Mouse (Mus musculus) urinary bladder, adult 18-20 months (tissue): ENCODE data around the gene Tmem30a.

ENCODE experiments used
- DNase-seq, 2 experiments: peaks; one replicate each; pipeline ENCODE4 v3.0.0; 2022; ENCODE audit warnings: low spot score in 2 of 2, mixed read lengths in 2 of 2

Gene Tmem30a

DNA sequence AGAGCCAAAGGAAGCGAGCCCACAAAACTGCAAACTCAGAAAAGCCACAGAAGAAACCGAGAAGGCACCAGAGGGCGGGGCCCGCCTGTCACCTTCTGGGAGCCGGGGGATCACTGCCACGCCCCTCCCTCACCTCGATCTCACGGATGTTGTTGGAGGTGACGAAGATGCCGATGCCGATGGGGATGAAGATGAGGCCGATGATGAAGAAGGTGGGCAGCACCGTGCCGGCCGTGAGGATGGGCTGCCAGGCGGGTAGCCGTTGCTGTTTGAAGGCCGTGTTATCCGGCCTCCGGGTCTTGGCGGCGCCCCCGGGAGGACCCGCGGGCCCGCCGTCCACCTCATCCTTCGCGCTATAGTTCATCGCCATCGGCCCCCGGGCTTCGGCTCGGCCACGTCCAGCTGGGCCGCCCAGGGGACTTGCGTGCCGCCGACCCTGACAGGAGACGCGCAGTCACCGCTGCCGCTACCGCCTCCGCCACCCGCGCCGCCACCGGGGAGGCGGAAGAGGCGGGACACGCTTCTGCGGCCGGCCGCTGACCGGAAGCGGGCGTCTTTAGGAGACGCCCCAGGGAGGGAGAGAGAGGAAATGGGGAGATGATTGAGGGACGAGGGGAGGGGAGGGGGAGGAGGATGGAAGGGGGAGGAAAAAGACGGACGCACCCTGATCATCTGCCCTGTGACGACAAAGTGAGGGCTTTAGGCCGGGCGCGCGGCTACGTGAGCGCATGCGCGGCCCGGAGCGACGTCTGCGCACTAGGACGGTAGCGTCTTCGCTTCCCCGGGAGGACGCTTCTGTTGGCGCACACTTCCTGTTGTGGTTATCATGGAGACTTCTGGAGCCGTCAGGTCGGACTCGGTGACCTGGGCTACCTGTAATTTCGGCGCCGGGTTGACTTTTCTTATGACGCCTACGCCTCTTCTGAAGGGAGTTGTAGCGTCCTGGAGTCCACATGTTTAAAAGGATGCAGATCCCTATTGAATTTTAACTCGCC, at the start of gene Tmem30a:
TSS of gene Tmem30a (minus strand) at position 667 of the 995 bp plus-strand sequence.
- DNase-seq: peak; percentile 82 to 92

DNA sequence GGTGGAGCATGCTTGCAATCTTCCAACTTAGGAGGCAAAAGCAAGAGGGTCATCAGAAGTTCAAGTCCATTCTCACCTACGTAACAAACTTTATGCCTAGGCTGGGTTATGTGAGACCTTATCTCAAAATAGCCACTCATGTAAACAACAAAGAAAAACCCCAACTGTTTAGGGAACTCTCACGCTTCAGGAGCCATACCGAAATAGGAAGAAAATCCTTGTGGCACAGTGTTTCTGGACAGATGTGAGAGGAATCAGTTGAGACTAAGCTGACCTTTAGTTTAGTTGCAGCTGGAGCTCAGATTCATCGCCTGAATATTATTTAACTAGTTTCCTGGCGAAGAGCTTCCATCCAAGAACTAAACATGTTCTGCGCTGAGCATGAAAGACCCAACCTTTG, 49.3 kb upstream of the Tmem30a start:
- DNase-seq: no peak

DNA sequence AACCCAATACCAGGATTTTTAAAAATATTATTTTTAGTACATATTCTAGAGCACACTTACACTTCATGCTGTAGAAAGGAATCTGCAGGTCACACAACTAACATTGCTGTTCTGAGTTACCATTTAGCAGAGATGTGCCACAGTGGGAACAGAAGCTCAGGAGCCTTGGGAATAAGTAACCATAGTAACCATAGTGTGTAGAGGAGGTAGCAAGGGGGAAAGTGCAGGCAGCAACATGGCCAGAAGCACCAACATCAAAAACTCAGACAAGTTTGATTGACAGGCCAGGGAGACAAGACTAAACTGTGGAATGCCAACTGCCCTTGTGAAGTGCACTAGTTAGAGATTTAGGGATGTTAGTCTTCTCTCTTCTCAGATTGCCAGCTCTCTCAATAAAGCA, 48.7 kb upstream of the Tmem30a start:
- no peak for DNase-seq

DNA sequence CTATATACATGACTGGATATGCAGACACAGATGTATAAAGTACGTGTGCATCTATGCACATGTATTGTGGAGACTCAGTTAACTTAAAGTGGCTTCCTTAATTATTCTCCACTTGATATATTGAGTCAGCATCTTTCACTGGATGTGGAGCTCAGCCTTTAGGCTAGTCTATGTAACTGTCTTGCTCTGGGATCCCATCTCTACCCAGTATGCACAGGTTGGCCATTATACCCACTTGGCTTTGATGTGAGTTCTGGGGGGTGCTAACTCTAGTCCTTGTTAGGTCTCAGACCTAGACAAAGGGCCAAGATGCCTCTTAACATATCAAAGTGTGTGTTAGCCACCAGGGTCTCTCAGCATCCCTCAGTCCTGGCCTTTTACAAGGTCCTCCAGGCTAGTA, 38.0 kb upstream of the Tmem30a start:
- no peak for DNase-seq

DNA sequence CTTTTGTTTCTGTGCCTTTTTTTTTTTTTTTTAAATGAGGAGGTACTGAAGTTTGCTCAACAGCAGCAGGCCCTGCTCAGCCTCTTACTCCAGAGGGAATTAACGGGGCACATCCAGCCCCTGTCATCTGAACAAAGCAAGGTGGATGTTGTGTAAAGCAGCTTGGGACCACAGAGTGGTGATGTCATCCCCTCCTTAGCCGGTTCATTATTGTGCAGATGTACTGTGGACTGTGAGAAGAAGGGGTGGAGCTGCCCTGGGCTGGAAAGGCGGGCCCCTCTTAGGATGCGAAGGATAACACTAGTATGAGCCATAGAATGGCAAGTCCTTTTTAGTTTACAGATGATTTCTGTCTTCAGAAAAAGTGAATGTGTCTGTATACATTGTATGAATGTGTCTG, 37.6 kb upstream of the Tmem30a start:
- DNase-seq: no peak

DNA sequence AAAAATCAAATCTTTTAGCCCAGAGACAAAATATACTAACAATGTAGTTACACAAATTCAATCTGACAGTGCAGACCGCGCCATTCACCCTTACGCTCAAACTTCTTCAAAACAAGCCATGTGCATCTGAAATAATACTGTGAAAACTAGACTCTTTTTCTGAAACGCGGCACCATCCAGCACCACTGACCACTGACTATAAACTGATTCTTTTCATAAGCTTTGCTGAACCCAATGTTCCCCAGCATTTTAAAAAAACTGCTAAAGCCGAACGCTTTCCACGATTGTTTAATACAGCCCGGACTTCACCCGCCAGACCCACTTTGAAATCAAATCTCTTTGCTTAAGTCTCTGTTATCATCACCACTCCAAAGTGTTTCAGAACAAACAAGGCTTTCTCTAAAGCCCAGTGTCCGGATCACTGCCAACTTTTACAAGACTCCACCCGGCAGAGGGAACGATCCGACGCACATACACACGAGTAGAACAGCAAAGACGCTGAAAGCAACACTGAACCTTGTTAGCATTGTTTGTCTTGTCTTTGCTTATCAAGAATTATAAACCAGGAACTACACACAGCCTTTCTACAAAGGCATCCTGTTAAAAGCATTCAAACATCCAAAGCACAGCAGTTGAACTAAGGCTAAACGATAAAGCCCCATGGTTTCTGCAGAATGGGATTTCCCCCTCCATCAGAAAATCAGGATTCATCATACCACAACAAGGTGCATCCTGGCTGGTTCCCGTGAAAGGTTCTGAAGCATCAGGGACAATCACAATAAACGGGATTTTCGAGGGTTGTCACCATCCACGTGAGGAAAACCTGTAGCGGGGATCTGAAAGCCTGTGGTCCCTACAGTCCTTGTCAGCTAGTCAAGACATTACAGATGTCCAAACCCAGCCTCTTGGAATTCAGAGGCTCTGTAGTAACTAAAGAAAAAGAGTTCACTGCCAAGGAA, 36.8 kb upstream of the Tmem30a start:
- DNase-seq: peak in 1 of 2 experiments; percentile 32

DNA sequence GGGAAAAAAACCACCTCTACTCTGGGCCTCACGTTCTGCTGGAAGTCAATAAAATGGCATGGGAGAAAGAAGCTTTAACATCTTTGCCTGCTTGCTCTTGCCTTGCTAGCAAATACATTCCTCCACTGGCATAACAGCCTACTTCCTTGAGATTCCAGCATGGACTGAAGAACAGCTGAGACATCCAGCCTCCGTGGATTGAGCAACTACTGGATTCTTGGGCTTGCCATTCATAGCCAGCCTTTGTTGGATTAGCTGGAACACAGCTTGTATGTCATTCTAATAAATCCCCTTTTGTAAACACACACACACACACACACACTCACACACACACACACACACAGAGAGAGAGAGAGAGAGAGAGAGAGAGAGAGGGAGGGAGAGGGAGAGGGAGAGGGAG, 33.8 kb upstream of the Tmem30a start:
- no peak for DNase-seq

DNA sequence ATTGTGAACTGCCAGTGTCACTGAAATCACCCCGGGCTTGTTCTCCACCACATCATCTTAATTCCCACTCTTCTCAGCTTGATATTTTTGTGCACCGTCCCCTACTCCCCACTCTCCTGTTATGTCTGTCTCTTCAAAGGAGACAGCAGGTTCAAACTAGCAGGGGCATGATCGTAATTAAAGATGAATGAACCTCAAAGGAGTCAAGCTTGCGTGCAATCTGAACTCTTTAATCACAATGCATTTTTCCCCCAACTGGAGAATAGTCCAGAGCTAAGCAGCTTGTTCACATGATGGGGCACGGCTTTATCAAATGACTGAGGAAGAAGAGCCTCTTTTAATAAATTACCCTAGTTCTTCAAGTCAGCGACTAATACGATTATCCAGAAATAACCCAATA, 32.2 kb upstream of the Tmem30a start:
- DNase-seq: no peak

DNA sequence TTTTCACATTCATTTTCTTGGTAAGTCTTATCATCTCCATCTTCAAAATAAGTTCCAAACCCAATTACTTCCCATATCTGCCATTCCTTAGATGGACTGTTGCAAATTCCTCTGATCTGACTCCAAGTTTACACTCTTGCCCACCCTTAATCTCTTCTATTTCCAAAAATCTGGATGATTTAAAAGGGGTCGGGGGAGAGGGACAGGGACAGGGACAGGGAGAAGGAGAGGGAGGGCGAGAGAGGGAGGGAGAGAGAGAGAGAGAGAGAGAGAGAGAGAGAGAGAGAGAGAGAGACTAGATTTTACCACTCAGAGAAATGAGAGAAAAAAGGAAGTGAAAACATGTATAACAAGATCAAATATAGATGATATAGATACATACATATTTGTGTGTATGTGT, 30.5 kb upstream of the Tmem30a start:
- DNase-seq: no peak

DNA sequence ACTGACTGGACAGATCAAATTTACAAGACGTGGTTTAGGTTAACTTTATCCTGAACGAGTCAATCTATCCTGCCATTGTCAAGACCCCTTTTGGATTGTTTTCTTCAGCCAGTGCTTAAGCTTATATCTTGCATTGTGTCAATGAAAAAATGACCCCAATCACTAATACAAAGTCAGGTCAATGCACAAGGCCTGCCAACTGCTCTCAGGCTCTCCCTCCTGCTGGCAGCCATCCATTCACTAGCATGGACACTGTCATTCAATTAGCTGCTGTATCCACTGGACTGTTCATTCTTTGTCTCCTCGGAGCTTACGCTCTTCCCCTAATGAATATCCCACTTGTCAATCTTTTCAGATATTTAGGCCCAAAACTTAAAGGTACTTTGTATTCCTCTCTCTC, 30.1 kb upstream of the Tmem30a start:
- DNase-seq: no peak

DNA sequence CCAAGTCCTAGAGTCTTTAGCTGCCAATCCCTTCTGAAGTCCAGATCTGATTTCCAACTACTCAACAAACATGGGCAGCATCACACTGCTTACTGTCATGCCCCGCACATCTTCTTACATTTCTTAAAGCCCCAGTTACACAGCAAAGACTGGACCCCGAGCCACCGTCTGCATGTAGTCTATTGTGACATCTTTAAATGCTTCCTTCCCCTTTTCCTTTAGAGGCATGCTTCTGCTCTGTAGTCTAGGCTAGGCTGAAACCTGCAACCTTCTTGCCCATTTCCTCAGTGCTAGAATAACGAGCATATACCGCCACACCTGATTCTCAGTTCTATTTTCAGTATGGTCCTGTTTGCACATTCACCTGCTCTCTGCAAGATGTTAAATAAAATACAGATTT, 23.2 kb upstream of the Tmem30a start:
- no peak for DNase-seq

DNA sequence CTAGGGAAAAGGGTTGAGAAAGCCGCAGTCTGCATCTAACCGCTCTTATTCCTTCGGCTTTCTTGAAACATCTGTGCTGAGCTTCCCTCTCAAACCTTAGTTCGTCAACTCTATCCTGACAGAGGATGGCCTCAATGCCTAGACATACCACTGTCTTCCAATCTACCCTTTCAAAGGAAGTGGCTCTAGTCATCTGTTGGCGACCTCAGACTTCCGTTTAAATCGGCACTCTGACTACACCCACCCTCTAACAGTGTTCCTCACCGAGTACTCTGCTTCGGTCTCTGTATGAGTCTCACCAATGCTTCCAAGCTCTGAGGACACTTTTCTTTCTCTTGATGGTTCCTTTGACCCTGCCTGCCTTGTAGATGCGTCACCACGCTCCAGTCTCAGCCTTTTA, 22.7 kb upstream of the Tmem30a start:
- no peak for DNase-seq

DNA sequence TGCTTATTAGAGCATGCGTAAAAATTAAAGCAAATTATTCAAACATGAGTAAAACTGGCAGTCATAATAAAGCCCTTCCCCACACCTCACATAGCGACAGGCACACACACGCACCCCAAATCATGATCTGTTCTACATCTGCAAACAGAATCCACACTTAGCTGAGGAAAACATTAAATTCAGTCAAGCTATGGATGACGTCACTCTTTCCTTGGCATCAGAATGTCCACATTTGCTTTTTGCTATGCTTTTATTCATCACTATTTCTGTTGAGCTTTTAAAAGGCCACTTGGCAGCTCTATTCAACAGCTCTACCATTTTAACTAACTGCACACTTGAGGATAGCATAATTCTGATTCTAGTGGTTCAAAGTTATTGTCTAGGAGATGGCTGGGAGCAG, 21.3 kb upstream of the Tmem30a start:
- DNase-seq: no peak

DNA sequence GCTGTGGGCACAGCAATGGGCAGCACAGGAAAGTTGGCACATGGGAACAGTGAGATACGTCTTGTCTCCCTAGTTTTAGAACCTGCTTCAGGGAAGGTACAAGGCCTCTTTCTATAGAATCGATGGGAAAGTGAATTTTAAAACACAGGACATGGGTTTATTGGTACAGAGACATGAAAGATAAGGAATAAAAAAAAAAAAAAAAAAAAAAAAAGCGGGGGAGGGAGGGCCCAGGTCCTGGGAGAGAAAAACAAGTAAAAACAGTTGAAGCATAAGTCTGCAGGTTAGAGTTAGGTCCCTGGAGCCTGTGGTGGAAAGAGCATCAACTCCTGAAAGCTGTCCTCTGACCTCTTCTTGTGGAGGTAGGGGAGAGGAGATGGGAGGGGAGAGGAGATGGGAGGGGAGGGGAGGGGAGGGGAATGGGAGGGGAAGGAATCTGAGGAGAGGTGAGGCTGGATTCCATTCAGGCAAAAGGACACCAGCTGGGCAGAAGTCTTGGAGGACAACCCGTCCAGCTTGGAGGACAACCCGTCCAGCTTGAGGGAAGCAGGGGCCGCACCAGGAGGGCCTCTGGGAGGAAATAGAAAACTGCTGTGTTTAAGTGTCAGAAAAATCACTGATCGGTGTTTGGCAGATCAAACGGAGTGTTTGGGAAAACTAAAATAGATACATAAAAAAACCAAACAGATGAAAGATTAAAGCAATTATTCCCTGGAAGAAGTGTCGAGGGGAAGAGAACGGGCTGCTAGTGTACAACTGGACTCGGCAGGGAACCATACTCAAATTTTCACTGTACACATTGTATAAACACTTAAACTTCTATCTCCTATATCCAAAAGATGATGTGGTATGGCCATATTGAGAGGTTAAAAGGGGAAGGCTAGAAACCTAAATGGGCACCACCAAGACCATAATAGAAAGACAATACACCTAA, 17.9 kb upstream of the Tmem30a start:
- no peak for DNase-seq

DNA sequence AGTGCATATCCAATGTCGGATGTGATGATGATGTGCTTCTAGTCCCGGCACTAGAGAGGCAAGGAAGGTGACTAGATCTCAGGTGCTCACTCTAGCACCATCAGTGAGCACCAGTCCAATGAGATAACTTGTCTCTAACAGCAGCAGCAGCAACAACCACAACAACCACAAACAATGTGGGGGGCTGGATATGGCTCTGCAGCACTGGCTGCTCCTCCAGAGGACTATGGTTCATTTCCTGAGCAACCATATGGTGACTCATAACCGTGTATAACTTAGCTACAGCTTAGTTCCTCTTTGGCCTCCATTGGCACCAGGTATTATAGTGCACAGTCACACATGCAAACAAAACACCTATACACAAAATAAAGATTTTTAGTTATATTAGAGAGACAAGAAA, 17.2 kb upstream of the Tmem30a start:
- DNase-seq: no peak

DNA sequence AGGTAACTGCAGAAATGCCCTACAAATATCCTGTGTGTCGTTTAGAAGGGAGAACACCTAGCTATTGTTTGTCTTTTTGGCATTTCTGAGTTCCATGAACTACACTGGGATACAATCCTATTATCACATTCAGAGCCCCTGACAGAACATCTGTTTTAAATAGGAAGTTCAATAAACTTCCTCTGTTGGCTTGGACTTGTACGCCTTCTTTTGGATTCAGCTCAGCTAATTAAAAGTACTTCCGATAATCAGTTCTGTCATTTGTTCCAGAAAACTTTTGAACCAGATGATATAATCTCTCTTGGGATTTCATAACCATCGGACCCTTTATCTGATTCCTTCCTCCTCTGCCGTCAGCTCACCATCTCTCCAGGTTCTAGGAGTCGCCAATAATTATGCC, 16.1 kb upstream of the Tmem30a start:
- DNase-seq: no peak

DNA sequence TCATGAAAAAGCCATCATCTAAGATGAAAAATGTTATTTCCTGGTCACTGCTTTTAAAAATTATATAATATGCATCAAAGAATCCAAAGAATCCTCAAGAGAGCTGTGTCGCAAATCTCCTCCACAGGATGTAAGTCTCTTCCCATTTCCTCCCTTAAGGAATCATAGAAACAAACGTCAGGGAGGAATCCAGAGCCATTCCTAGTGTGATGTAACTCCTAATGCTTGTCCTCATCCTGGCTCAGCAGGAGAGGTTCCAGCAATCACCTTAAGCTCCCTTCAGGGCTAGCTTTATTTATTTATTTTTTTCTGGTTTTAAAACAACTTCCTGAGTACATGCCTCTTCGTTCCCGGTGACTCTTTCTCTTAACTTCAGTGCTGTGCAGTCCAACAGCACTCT, 13.9 kb upstream of the Tmem30a start:
- no peak for DNase-seq

DNA sequence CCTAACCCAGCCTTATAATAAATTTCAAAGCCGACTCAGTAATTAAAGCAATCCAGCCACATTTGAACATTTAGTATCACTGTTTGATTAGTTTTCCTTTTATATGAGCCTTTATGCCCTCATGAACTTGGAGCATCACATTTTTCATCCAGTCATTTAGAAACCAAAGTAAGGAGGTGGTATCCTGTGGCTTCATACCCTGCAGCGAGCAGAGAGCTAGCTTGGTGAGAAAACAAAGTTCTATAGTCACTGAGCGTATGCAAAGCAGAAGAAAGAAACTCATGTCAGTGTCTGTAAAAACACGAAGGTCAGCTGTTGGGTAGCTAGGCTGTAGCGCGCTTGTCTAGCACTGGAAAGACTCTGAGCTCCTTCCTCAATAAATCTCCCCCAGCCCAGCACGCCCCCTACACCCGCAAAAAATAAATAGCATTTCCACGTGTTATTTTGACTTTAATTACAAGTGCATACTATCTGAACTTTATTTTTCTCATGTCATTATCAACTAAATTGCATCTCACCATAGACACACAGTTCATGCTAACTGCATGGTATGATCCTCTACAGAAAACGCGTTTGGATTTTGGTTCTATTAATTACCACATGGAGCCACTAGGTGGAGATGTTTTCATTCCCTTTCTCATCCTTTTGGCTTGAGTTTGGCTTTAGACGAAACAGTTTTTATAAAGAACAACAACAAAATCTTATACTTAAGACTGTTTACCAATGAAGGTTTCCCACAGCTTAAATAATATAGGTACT, 13.2 kb upstream of the Tmem30a start:
- no peak for DNase-seq

DNA sequence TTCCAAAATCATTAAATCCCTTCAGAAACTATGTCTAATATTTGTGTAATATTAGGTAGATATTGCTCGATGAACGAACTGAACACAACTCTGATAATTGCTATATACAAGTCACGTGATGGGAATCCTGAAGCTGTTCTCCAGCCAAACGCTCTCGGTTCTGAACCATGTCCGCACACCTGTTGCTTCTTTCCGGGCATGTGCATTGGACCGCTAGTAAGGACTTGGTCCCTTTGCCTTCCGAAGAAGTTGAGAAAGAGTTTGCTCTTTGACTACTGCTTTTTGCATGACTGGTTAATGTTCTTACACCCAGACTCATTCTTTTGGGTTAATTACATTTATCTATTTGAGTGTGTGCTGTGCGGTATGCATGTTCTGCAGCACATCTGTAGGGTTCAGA, 12.1 kb upstream of the Tmem30a start:
- no peak for DNase-seq

DNA sequence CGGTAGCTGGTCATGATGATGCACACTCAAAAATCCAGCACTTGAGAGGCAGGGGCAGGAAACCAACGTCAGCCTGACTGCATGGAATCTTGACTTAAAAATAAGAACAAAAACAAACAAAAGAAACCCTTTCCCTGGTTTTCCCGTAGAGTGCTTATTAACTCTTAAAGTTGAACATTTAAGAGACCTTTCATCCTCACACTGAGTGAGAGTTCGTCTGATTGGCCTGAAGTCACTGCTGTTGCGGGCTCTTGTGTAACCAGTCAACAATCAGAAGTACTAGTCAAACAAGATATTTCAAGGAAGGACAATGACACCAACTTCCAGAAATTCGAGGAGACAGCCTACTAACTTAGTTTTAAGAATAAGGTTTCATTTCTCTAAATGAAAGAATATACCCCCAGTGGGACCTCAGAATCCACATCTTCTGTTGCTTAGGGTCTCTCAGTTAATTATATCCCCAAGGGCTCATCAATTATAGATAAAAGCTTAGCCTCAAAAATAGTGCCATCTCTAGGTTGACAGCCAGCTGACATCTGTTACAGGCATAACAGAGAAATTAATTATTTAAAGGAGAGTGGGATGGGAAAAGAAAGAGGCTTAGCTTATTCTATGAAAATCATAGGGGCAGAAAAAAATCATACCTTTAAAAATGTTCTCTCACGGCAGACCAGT, 3.3 kb upstream of the Tmem30a start:
- no peak for DNase-seq
